Mouse (Mus musculus) C2C12 (cell line): Measurements from ENCODE around the gene Noc2l. TPM values are rescaled to one million over a fixed set of nuclear protein-coding genes. Genes with fewer than 3 reads are reported as not detected.
A peak's percentile ranks its signal among the peaks of the same experiment; 100 is the strongest.

Experiments
- H3K27me3 ChIP-seq: one replicate; pipeline ENCODE4 v1.6.1; 2011; ENCODE audit not compliant: control insufficient read depth, insufficient read depth, insufficient read length
- H3K36me3 ChIP-seq: one replicate; pipeline ENCODE4 v1.6.1; 2011; ENCODE audit not compliant: control insufficient read depth, insufficient read depth
- H3K4me3 ChIP-seq: one replicate; pipeline ENCODE4 v1.5.1; 2011; ENCODE audit warnings: mild to moderate bottlenecking, control low read depth; ENCODE audit not compliant: poor library complexity, insufficient read depth, severe bottlenecking
- H3K79me2 ChIP-seq: one replicate; pipeline ENCODE4 v1.6.1; 2011; ENCODE audit not compliant: control insufficient read depth, insufficient read depth
- H3K79me3 ChIP-seq: one replicate; pipeline ENCODE4 v1.6.1; 2011; ENCODE audit warnings: low read depth, control low read depth
- H3ac ChIP-seq: one replicate; pipeline ENCODE3; 2011; ENCODE audit warnings: low read depth; ENCODE audit not compliant: control insufficient read depth, insufficient read length
- CEBPB ChIP-seq: IDR thresholded peaks from one replicate; pipeline ENCODE4 v1.6.1; 2011; ENCODE audit warnings: low read depth, mild to moderate bottlenecking, control low read depth, moderate library complexity
- CTCF ChIP-seq: IDR thresholded peaks from one replicate; pipeline ENCODE4 v1.5.1; 2011; ENCODE audit not compliant: control insufficient read depth, insufficient read depth, insufficient read length
- FOSL1 ChIP-seq: IDR thresholded peaks from one replicate; pipeline ENCODE4 v1.8.0; 2011; ENCODE audit warnings: mild to moderate bottlenecking, low read length; ENCODE audit not compliant: poor library complexity, insufficient read depth, severe bottlenecking
- MAX ChIP-seq: IDR thresholded peaks from one replicate; pipeline ENCODE4 v1.6.1; 2011; ENCODE audit warnings: mild to moderate bottlenecking, control low read depth
- MYOD1 ChIP-seq: IDR thresholded peaks from one replicate; pipeline ENCODE4 v1.6.1; 2011; ENCODE audit warnings: low read depth; ENCODE audit not compliant: control insufficient read depth, insufficient read length
- MYOG ChIP-seq: IDR thresholded peaks from one replicate; pipeline ENCODE4 v1.6.1; 2011; ENCODE audit not compliant: control insufficient read depth, insufficient read length; ENCODE audit errors: extremely low read depth
- USF1 ChIP-seq: IDR thresholded peaks from one replicate; pipeline ENCODE4 v1.6.1; 2011; ENCODE audit warnings: low read depth, mild to moderate bottlenecking, control low read depth, moderate library complexity
- polyA plus RNA-seq: library from polyadenylated mRNA; unstranded; fragments of >200 nt; fragmentation: generic; extraction: Trizol; gene quantifications from one replicate; pipeline ENCODE4 v1.2.1, GENCODE M21; 2012; ENCODE audit warnings: missing spikeins

The Noc2l gene
- polyA plus RNA-seq, 1 experiment: 106 TPM

DNA sequence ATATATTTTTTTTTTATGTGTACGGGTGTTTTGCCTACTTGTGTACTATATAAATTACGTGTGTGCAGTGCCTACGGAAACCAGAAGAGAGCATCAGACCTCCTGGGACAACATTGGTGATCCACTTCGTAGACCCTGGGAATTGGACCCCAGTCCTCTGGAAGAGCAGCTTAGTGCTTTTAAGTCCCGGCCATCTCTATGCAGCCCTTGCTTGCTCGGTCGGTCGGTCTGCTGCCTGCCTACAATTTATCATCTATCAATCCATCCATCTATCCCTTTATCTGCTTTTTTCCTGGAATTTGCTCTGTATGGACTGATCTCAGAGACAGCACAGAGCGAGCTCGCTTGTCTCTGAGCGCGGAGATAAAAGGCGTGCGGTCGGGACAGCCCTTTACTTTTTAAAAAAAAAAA, 445 bp upstream of the Noc2l start:
- H3K79me2 ChIP-seq: peaks cover 54% of the 10 kb centered on the region
- peaks cover 45% of the 10 kb centered on the region for H3K36me3 ChIP-seq
- TF ChIP-seq MYOG (no peak), MAX (no peak), MYOD1 (no peak), CEBPB (no peak), FOSL1 (no peak), CTCF (no peak), USF1 (no peak)
- peaks cover 28% of the 10 kb centered on the region for H3K79me3 ChIP-seq
- peak overlapping the region; percentile 60 for H3ac ChIP-seq
- H3K4me3 ChIP-seq: peak overlapping the region; percentile 87
- no peaks in the 10 kb centered on the region for H3K27me3 ChIP-seq

DNA sequence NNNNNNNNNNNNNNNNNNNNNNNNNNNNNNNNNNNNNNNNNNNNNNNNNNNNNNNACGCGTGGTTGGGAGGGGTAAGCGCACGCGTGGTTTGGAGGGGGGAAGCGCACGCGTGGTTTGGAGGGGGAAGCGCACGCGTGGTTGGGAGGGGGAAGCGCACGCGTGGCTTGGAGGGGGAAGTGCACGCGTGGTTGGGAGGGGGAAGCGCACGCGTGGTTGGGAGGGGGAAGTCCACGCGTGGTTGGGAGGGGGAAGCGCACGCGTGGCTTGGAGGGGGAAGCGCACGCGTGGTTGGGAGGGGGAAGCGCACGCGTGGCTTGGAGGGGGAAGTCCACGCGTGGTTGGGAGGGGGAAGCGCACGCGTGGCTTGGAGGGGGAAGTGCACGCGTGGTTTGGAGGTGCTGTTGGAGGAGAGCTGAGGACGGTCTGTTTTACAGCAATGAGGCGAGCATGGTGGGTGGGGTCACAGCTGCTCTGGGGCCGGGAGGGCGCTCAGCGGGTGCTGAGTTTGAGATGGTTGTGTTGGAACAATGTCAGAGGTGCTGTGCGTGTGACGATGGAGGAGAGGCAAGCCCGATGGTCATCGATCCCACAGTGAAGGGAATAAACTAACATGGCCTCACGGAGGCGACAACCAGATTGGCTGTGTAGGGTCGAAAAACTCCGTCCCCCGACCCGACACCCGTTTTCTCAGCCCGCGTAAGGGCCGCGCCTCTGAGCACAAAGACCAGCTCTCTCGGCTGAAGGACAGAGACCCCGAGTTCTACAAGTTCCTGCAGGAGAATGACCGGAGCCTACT, 1.0 kb downstream of the Noc2l start:
- H3K79me2 ChIP-seq: peaks cover 66% of the 10 kb centered on the region
- H3K4me3 ChIP-seq: peak overlapping the region; percentile 87
- TF ChIP-seq USF1: no peak
- no peak for TF ChIP-seq CEBPB
- no peaks in the 10 kb centered on the region for H3K27me3 ChIP-seq
- H3K36me3 ChIP-seq: peaks cover 53% of the 10 kb centered on the region
- peak overlapping the region; percentile 37 for H3ac ChIP-seq
- H3K79me3 ChIP-seq: peaks cover 28% of the 10 kb centered on the region

DNA sequence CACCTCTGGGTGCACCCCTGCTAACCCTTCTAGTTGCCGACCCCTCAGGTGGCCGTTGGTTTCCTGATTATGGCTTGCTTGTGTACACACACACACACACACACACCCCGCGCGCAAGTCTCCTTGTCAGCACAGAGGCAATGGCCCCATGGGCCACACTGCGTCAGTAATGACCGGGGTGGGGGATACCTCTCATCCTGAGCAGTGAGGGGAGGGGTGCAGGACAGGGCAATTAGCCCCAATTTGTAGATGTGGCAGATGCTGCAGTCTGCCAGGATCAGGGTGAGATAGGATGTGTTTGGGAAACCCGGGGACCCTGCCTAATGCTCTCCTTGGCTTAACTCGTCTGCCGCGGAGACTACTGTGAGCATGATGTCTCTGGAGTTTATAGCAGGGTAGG, 13.8 kb downstream of the Noc2l start:
- TF ChIP-seq MAX: no peak
- TF ChIP-seq CEBPB: no peak
- TF ChIP-seq FOSL1: no peak
- no peak for TF ChIP-seq CTCF
- TF ChIP-seq MYOG: no peak
- no peak for TF ChIP-seq MYOD1
- no peak for TF ChIP-seq USF1
- Histone ChIP-seq H3K27me3 (no peaks in the 10 kb centered on the region), H3K4me3 (no peak overlapping the region), H3K36me3 (peaks cover 42% of the 10 kb centered on the region), H3K79me2 (peaks cover under 1% of the 10 kb centered on the region), H3K79me3 (no peaks in the 10 kb centered on the region), H3ac (no peak overlapping the region)

DNA sequence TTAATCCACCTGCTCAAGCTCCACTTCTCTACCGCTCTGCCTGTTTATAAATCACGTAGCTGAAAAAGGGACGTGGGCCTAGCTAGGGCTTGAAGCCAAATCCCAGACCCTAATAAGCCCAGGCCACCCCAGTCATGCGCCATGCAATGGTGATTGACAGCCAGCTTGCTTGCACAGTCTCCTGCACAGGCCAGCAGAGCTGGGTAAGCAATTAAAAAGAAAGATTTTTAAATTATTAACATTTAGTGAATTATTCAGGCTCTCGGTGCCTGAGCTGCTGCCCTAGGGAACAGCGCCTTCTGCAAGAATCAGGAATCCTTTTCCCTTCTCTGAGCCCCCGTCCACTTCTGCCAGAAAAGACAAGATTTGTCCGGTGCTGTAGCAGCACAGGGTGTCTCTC, 15.3 kb downstream of the Noc2l start:
- H3K4me3 ChIP-seq: no peak overlapping the region

DNA sequence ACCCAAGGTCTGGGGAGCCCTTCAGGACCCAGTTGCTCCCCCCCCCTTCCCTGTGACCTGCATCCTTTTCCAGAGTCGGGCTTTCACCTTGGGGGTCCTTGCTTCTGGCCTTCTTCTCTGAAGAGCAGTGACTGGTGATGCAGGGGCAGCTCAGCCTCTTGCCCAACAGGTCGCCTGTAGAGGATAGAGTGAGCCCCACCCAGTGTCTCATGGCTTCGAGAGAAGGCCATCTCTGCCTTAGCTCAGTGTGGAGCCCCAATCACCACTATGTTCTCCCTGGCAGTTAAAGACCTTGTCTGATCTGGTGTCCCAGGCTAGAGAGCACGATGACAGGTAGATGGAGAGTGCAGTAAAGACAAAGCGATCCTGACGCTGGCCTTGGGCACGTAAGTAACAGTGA, 16.3 kb downstream of the Noc2l start:
- H3K36me3 ChIP-seq: peaks cover 19% of the 10 kb centered on the region
- no peaks in the 10 kb centered on the region for H3K79me2 ChIP-seq
- TF ChIP-seq MYOD1 (no peak), USF1 (no peak), MAX (no peak), CTCF (no peak), CEBPB (no peak), MYOG (no peak), FOSL1 (no peak)
- H3K4me3 ChIP-seq: no peak overlapping the region
- H3K79me3 ChIP-seq: no peaks in the 10 kb centered on the region
- H3K27me3 ChIP-seq: no peaks in the 10 kb centered on the region
- H3ac ChIP-seq: no peak overlapping the region

More for the DNA sequence above, 15.3 kb downstream of the Noc2l start:
- H3K27me3 ChIP-seq: no peaks in the 10 kb centered on the region
- no peaks in the 10 kb centered on the region for H3K79me3 ChIP-seq
- H3K79me2 ChIP-seq: no peaks in the 10 kb centered on the region
- H3K36me3 ChIP-seq: peaks cover 28% of the 10 kb centered on the region
- no peak overlapping the region for H3ac ChIP-seq
- TF ChIP-seq USF1 (no peak), CEBPB (no peak), CTCF (no peak), MYOG (no peak), MAX (no peak), MYOD1 (no peak), FOSL1 (no peak)

DNA sequence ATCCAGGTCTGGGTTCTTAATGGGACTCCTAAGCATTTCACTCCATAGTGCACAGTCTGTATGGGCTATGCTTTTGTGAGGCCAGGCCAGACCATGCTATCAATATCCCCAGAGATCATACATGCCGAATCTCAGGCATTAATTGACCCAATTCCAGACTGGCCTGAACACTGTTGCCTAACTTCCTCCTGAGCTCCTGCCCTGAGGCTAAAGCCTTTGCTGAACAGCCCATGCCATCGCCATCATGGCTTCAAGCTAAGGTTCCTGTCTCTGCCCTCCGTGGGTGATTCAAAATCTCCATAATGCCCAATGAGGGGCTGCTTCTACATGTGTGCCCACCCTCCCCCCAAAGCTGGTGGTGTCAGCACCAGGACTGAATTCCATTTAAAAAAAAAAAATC, 16.8 kb downstream of the Noc2l start:
- Histone ChIP-seq H3K36me3 (peaks cover 14% of the 10 kb centered on the region), H3K79me3 (no peaks in the 10 kb centered on the region), H3K27me3 (no peaks in the 10 kb centered on the region), H3ac (no peak overlapping the region), H3K79me2 (no peaks in the 10 kb centered on the region), H3K4me3 (no peak overlapping the region)
- TF ChIP-seq FOSL1: no peak
- no peak for TF ChIP-seq MAX
- TF ChIP-seq MYOG: no peak
- no peak for TF ChIP-seq CTCF
- no peak for TF ChIP-seq USF1
- TF ChIP-seq CEBPB: no peak
- TF ChIP-seq MYOD1: no peak
